Mouse (Mus musculus): ENCODE results near the gene Pkn1.

Gene Pkn1

GRCm38 (mm10) chr8:83656043-83656442 lies 42.9 kb downstream of the Pkn1 start:
- in situ Hi-C loops (cut with MboI; ENCODE audit: low sequenced_read_pairs), result no loop called here

GRCm38 (mm10) chr8:83654725-83655124 lies 44.3 kb downstream of the Pkn1 start:
- in situ Hi-C loops (cut with MboI; ENCODE audit: low sequenced_read_pairs), result no loop called here

GRCm38 (mm10) chr8:83653662-83654017 lies 45.3 kb downstream of the Pkn1 start:
- in situ Hi-C loops (cut with MboI; ENCODE audit: low sequenced_read_pairs), result no loop called here

- in situ Hi-C loops (cut with MboI; ENCODE audit: low sequenced_read_pairs), result no loop called here
Observed at GRCm38 (mm10) chr8:83652744-83653661, 46.0 kb downstream of the Pkn1 start.

- in situ Hi-C loops (cut with MboI; ENCODE audit: low sequenced_read_pairs), result no loop called here
Observed at GRCm38 (mm10) chr8:83652030-83652743, 46.8 kb downstream of the Pkn1 start, which contains the start of gene Gipc1. TSS of gene Gipc1 (plus strand) at chr8:83652677.

GRCm38 (mm10) chr8:83649699-83650098 lies 49.3 kb downstream of the Pkn1 start:
- in situ Hi-C loops (cut with MboI; ENCODE audit: low sequenced_read_pairs), result no loop called here

GRCm38 (mm10) chr8:83648031-83648430 lies 50.9 kb downstream of the Pkn1 start:
- in situ Hi-C loops (cut with MboI; ENCODE audit: low sequenced_read_pairs), result no loop called here

GRCm38 (mm10) chr8:83647511-83647910 lies 51.5 kb downstream of the Pkn1 start:
- in situ Hi-C loops (cut with MboI; ENCODE audit: low sequenced_read_pairs), result no loop called here

- in situ Hi-C loops (cut with MboI; ENCODE audit: low sequenced_read_pairs), result no loop called here
Observed at GRCm38 (mm10) chr8:83639649-83640048, 59.3 kb downstream of the Pkn1 start.

GRCm38 (mm10) chr8:83638856-83639255 lies 60.1 kb downstream of the Pkn1 start:
- in situ Hi-C loops (cut with MboI; ENCODE audit: low sequenced_read_pairs), result no loop called here

GRCm38 (mm10) chr8:83632083-83632707 lies 66.8 kb downstream of the Pkn1 start:
- in situ Hi-C loops (cut with MboI; ENCODE audit: low sequenced_read_pairs), result no loop called here

- in situ Hi-C loops (cut with MboI; ENCODE audit: low sequenced_read_pairs), result no loop called here
Observed at GRCm38 (mm10) chr8:83625676-83626299, 73.2 kb downstream of the Pkn1 start.

GRCm38 (mm10) chr8:83624739-83625138 lies 74.2 kb downstream of the Pkn1 start:
- in situ Hi-C loops (cut with MboI; ENCODE audit: low sequenced_read_pairs), result no loop called here

- in situ Hi-C loops (cut with MboI; ENCODE audit: low sequenced_read_pairs), result no loop called here
Observed at GRCm38 (mm10) chr8:83623549-83623948, 75.4 kb downstream of the Pkn1 start.

GRCm38 (mm10) chr8:83622389-83622989 lies 76.5 kb downstream of the Pkn1 start:
- in situ Hi-C loops (cut with MboI; ENCODE audit: low sequenced_read_pairs), result no loop called here

- in situ Hi-C loops (cut with MboI; ENCODE audit: low sequenced_read_pairs), result no loop called here
Observed at GRCm38 (mm10) chr8:83621691-83622388, 77.1 kb downstream of the Pkn1 start.

GRCm38 (mm10) chr8:83619568-83620285 lies 79.3 kb downstream of the Pkn1 start:
- in situ Hi-C loops (cut with MboI; ENCODE audit: low sequenced_read_pairs), result no loop called here

GRCm38 (mm10) chr8:83618566-83618965 lies 80.4 kb downstream of the Pkn1 start:
- in situ Hi-C loops (cut with MboI; ENCODE audit: low sequenced_read_pairs), result no loop called here

- in situ Hi-C loops (cut with MboI; ENCODE audit: low sequenced_read_pairs), result no loop called here
Observed at GRCm38 (mm10) chr8:83617111-83617510, 81.9 kb downstream of the Pkn1 start.

Measured in CH12F3 (cell line).